Mouse (Mus musculus): ENCODE measurements around the gene Wfdc21. TPM values are rescaled to one million over a fixed set of nuclear protein-coding genes. Genes with fewer than 3 reads are reported as not detected.
A peak's percentile ranks its signal among the peaks of the same experiment; 100 is the strongest.

Gene Wfdc21
- polyA plus RNA-seq, 1 experiment = not detected

GRCm38 (mm10) chr11:83793264-83793663, 46.5 kb downstream of the Wfdc21 start:
- Histone ChIP-seq H3K4me1 (ENCODE audit: control insufficient read depth, insufficient read depth, low read length) (no peaks in the 10 kb centered on the region), H3K4me3 (ENCODE audit: insufficient read depth, low read length) (no peak overlapping the region), H3K27ac (ENCODE audit: insufficient read depth, low read length) (no peak overlapping the region)
- no peak for TF ChIP-seq POLR2A (IDR thresholded peaks at IDR 0.05; ENCODE audit: extremely low read depth, insufficient read depth, low read length)
- no peak for TF ChIP-seq CTCF (IDR thresholded peaks at IDR 0.05; ENCODE audit: extremely low read depth, insufficient read depth, low read length)

- Histone ChIP-seq H3K27ac (ENCODE audit: insufficient read depth, low read length) (no peak overlapping the region), H3K4me1 (ENCODE audit: control insufficient read depth, insufficient read depth, low read length) (no peaks in the 10 kb centered on the region), H3K4me3 (ENCODE audit: insufficient read depth, low read length) (no peak overlapping the region)
- TF ChIP-seq POLR2A (IDR thresholded peaks at IDR 0.05; ENCODE audit: extremely low read depth, insufficient read depth, low read length) (no peak), CTCF (IDR thresholded peaks at IDR 0.05; ENCODE audit: extremely low read depth, insufficient read depth, low read length) (no peak)
Measured at GRCm38 (mm10) chr11:83796112-83796511, 49.4 kb downstream of the Wfdc21 start.

GRCm38 (mm10) chr11:83796980-83797608, 50.4 kb downstream of the Wfdc21 start:
- TF ChIP-seq CTCF (IDR thresholded peaks at IDR 0.05; ENCODE audit: extremely low read depth, insufficient read depth, low read length) = no peak
- no peak for TF ChIP-seq POLR2A (IDR thresholded peaks at IDR 0.05; ENCODE audit: extremely low read depth, insufficient read depth, low read length)
- Histone ChIP-seq H3K4me3 (ENCODE audit: insufficient read depth, low read length) (no peak overlapping the region), H3K27ac (ENCODE audit: insufficient read depth, low read length) (no peak overlapping the region)

GRCm38 (mm10) chr11:83799871-83800430, 53.2 kb downstream of the Wfdc21 start:
- H3K27ac ChIP-seq (ENCODE audit: insufficient read depth, low read length) = no peak overlapping the region
- no peaks in the 10 kb centered on the region for H3K4me1 ChIP-seq (ENCODE audit: control insufficient read depth, insufficient read depth, low read length)
- no peak for TF ChIP-seq CTCF (IDR thresholded peaks at IDR 0.05; ENCODE audit: extremely low read depth, insufficient read depth, low read length)
- TF ChIP-seq POLR2A (IDR thresholded peaks at IDR 0.05; ENCODE audit: extremely low read depth, insufficient read depth, low read length) = no peak
- H3K4me3 ChIP-seq (ENCODE audit: insufficient read depth, low read length) = no peak overlapping the region

More at GRCm38 (mm10) chr11:83796980-83797608, 50.4 kb downstream of the Wfdc21 start:
- H3K4me1 ChIP-seq (ENCODE audit: control insufficient read depth, insufficient read depth, low read length) = no peaks in the 10 kb centered on the region

GRCm38 (mm10) chr11:83802166-83802565, 55.4 kb downstream of the Wfdc21 start:
- Histone ChIP-seq H3K27ac (ENCODE audit: insufficient read depth, low read length) (no peak overlapping the region), H3K4me3 (ENCODE audit: insufficient read depth, low read length) (no peak overlapping the region), H3K4me1 (ENCODE audit: control insufficient read depth, insufficient read depth, low read length) (no peaks in the 10 kb centered on the region)
- TF ChIP-seq POLR2A (IDR thresholded peaks at IDR 0.05; ENCODE audit: extremely low read depth, insufficient read depth, low read length) (no peak), CTCF (IDR thresholded peaks at IDR 0.05; ENCODE audit: extremely low read depth, insufficient read depth, low read length) (peak; percentile 40; the same call in 1 of the 2 replicates)

Other genes with a start within 250 kb of the Wfdc21 start
- gene Heatr9, start 224.8 kb upstream of the Wfdc21 start, polyA plus RNA-seq (2012; rRNA removed) = not detected in 2 replicates
- gene Ccl5, start 216.4 kb upstream of the Wfdc21 start, polyA plus RNA-seq (2012; rRNA removed) = 0.58 and 1.0 TPM in 2 replicates
- 1.7 and 2.1 TPM in 2 replicates for gene Ccl9, start 168.3 kb upstream of the Wfdc21 start, polyA plus RNA-seq (2012; rRNA removed)
- gene Ccl6, start 153.9 kb upstream of the Wfdc21 start, polyA plus RNA-seq (2012; rRNA removed) = 2.8 and 3.6 TPM in 2 replicates
- gene Rpl9-ps1, start 101.3 kb upstream of the Wfdc21 start, polyA plus RNA-seq (2012; rRNA removed) = not detected in 2 replicates
- gene Ccl3, start 97.6 kb upstream of the Wfdc21 start, polyA plus RNA-seq (2012; rRNA removed) = 0.76 and 0.84 TPM in 2 replicates
- gene Ccl4, start 84.4 kb upstream of the Wfdc21 start, polyA plus RNA-seq (2012; rRNA removed) = 0.35 and 0.42 TPM in 2 replicates
- 0.49 and 1.3 TPM in 2 replicates for gene Wfdc17, start 42.9 kb upstream of the Wfdc21 start, polyA plus RNA-seq (2012; rRNA removed)
- 4.2 and 5.8 TPM in 2 replicates for gene Wfdc18, start 37.9 kb upstream of the Wfdc21 start, polyA plus RNA-seq (2012; rRNA removed)
- gene Heatr6, start 6.8 kb downstream of the Wfdc21 start, polyA plus RNA-seq (2012; rRNA removed) = 16.6 and 16.9 TPM in 2 replicates
- 0.04 TPM in 1 of 2 replicates, not detected in the other for gene Hnf1b, start 103.1 kb downstream of the Wfdc21 start, polyA plus RNA-seq (2012; rRNA removed)
- gene Ddx52, start 195.1 kb downstream of the Wfdc21 start, polyA plus RNA-seq (2012; rRNA removed) = 12.3 and 13.5 TPM in 2 replicates
- gene Synrg, start 217.5 kb downstream of the Wfdc21 start, polyA plus RNA-seq (2012; rRNA removed) = 22.3 and 23.2 TPM in 2 replicates